Mouse (Mus musculus) liver, adult 2 months (tissue): ENCODE results near the gene Leng1. TPM values are rescaled to one million over a fixed set of nuclear protein-coding genes. Genes with fewer than 3 reads are reported as not detected.
"Not testable (repeated sequence)": the region's sequence is repeated elsewhere in the genome, so short reads cannot be mapped to it uniquely, and the experiment has no call there.

Experiments used
- DNase-seq: peaks from one replicate; pipeline ENCODE4 v3.0.0-alpha.2; 2011; ENCODE audit warnings: low read depth, low spot score; ENCODE audit errors: extremely low read depth
- H3K27ac ChIP-seq: fragments of 200-500 bp; replicated peaks from 2 replicates; pipeline ENCODE4 v1.5.1; 2012; ENCODE audit warnings: low read depth, mild to moderate bottlenecking, control low read depth, inconsistent platforms, low read length; ENCODE audit not compliant: insufficient read depth
- H3K27me3 ChIP-seq: fragments of 200-500 bp; 2 replicates; pipeline ENCODE4 v1.6.1; 2012; ENCODE audit warnings: mild to moderate bottlenecking, moderate library complexity, low read length, inconsistent platforms; ENCODE audit not compliant: control insufficient read depth, insufficient read depth
- H3K36me3 ChIP-seq: fragments of 200-500 bp; 2 replicates; pipeline ENCODE4 v1.6.1; 2012; ENCODE audit warnings: low read length, inconsistent platforms; ENCODE audit not compliant: control insufficient read depth, insufficient read depth
- H3K4me1 ChIP-seq: fragments of 200-500 bp; 2 replicates; pipeline ENCODE4 v1.6.1; 2011; ENCODE audit warnings: low read length; ENCODE audit not compliant: control insufficient read depth, insufficient read depth
- H3K4me3 ChIP-seq: fragments of 200-500 bp; 2 replicates; pipeline ENCODE4 v1.5.1; 2011; ENCODE audit warnings: low read depth, mild to moderate bottlenecking, control low read depth, low read length, moderate library complexity; ENCODE audit not compliant: insufficient read depth
- H3K79me2 ChIP-seq: fragments of 200-500 bp; 2 replicates; pipeline ENCODE4 v1.6.1; 2012; ENCODE audit warnings: inconsistent platforms, mild to moderate bottlenecking, low read length, moderate library complexity; ENCODE audit not compliant: control insufficient read depth, insufficient read depth
- H3K9ac ChIP-seq: fragments of 200-500 bp; 2 replicates; pipeline ENCODE4 v1.6.1; 2012; ENCODE audit warnings: low read depth, mild to moderate bottlenecking, control low read depth, inconsistent platforms, low read length
- CTCF ChIP-seq: fragments of 200-500 bp; IDR thresholded peaks from 2 replicates; pipeline ENCODE4 v1.5.1; 2011; ENCODE audit warnings: low read depth, low read length, control low read depth
- POLR2A ChIP-seq: fragments of 200-500 bp; IDR thresholded peaks from 2 replicates; pipeline ENCODE4 v1.6.1; 2011; ENCODE audit warnings: low read length, control low read depth; ENCODE audit not compliant: insufficient read depth; ENCODE audit errors: extremely low read depth
- WGBS: fragments of 180-500 bp; shearing (Covaris S2); methylation state at CpG from one replicate; pipeline ENCODE4 v1.1.7; 2018; 5-methylcytosine and 5-hydroxymethylcytosine counted together
- polyA plus RNA-seq: library from polyadenylated mRNA; depleted of rRNA; stranded (reverse); fragments of >200 nt; gene quantifications from 2 replicates; pipeline ENCODE4 v1.2.3, GENCODE M21; 2012
- total RNA-seq: library from RNA; depleted of rRNA; stranded (reverse); fragments of >200 nt; gene quantifications from 2 replicates; pipeline ENCODE4 v1.2.3, GENCODE M21; 2014

Gene Leng1
- total and polyA plus RNA-seq, 2 experiments, result 3.6 to 5.3 TPM

- H3K36me3 ChIP-seq, result peaks cover 25% of the 10 kb centered on the region
- no peaks in the 10 kb centered on the region for H3K27me3 ChIP-seq
- peak within 1 kb of the TSS; percentile 62 for H3K4me3 ChIP-seq
- peak; percentile 78; the same call in 1 of the 2 replicates for TF ChIP-seq POLR2A
- TF ChIP-seq CTCF, result peak; percentile 31
- WGBS, result under 1% methylated on average over 42 of the region's 42 CpGs
- H3K79me2 ChIP-seq, result no peaks in the 10 kb centered on the region; the same call in 1 of the 2 replicates
- DNase-seq, result peak; percentile 93
- H3K4me1 ChIP-seq, result peaks cover 2% of the 10 kb centered on the region; the same call in 1 of the 2 replicates
- peak within 1 kb of the TSS; percentile 68 for H3K27ac ChIP-seq
- H3K9ac ChIP-seq, result peak within 1 kb of the TSS; percentile 75
Observed at GRCm38 (mm10) chr7:3703879-3704441, 38.3 kb upstream of the Leng1 start, which contains the start of gene Rps9. Rps9 (plus strand) TSS chr7:3703993.

DNA sequence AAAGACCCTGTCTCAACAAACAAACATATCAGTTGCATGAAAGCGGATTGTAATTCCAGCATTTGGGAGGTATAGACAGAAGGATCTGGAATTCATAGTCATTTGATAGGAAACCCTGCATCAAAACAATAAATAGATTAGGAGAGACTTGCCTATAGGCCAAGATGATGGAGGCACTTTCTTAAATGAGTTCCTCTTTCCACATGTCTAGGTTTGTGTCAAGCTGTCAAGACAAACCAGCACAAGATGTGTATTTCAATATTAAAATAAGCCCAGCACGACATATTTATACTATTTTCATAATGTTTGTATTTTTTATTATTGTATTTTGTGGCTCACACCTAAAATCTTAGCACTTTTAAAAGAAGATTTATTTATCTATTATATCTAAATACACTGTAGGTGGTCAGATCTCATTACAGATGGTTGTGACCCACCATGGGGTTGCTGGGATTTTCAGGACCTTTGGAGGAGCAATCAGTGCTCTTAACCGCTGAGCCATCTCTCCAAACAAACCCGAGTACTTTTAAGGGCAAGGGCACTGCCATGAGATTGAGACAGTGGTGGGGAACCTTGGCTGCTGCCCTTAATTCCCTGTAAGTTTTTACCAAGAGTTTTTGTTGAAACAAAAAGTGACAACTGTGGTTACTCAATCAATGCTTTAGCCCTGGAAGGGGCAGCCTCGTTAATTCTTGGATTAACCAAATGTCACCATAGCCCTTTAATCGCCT, 37.7 kb upstream of the Leng1 start:
- H3K79me2 ChIP-seq, result no peaks in the 10 kb centered on the region; the same call in 1 of the 2 replicates
- H3K36me3 ChIP-seq, result peaks cover 29% of the 10 kb centered on the region
- H3K27me3 ChIP-seq, result no peaks in the 10 kb centered on the region
- no peak for DNase-seq
- peak overlapping the region; percentile 6 for H3K4me3 ChIP-seq
- peak overlapping the region; percentile 29 for H3K27ac ChIP-seq
- H3K9ac ChIP-seq, result no peak overlapping the region
- peaks cover 2% of the 10 kb centered on the region; the same call in 1 of the 2 replicates for H3K4me1 ChIP-seq
- 19% methylated on average over 6 of the region's 6 CpGs for WGBS
- TF ChIP-seq CTCF (no peak), POLR2A (no peak)

- Histone ChIP-seq H3K4me1 (no peaks in the 10 kb centered on the region), H3K4me3 (no peak overlapping the region), H3K79me2 (no peaks in the 10 kb centered on the region), H3K36me3 (peaks cover 14% of the 10 kb centered on the region; the same call in 1 of the 2 replicates), H3K27me3 (no peaks in the 10 kb centered on the region), H3K9ac (no peak overlapping the region), H3K27ac (no peak overlapping the region)
- TF ChIP-seq POLR2A (no peak), CTCF (no peak)
- 96% methylated on average over 6 of the region's 6 CpGs for WGBS
- DNase-seq, result no peak
Observed at GRCm38 (mm10) chr7:3698471-3698870, 32.8 kb upstream of the Leng1 start.

GRCm38 (mm10) chr7:3694949-3695305, 29.3 kb upstream of the Leng1 start:
- DNase-seq, H3K79me2 ChIP-seq, H3K27me3 ChIP-seq, H3K4me1 ChIP-seq: not testable (repeated sequence)
- Histone ChIP-seq H3K9ac (peak overlapping the region; percentile 81), H3K27ac (peak overlapping the region; percentile 32; the same call in 1 of the 2 replicates), H3K4me3 (peak overlapping the region; percentile 93), H3K36me3 (peaks cover 13% of the 10 kb centered on the region; the same call in 1 of the 2 replicates)
- 10% methylated on average over 9 of the region's 9 CpGs for WGBS

DNA sequence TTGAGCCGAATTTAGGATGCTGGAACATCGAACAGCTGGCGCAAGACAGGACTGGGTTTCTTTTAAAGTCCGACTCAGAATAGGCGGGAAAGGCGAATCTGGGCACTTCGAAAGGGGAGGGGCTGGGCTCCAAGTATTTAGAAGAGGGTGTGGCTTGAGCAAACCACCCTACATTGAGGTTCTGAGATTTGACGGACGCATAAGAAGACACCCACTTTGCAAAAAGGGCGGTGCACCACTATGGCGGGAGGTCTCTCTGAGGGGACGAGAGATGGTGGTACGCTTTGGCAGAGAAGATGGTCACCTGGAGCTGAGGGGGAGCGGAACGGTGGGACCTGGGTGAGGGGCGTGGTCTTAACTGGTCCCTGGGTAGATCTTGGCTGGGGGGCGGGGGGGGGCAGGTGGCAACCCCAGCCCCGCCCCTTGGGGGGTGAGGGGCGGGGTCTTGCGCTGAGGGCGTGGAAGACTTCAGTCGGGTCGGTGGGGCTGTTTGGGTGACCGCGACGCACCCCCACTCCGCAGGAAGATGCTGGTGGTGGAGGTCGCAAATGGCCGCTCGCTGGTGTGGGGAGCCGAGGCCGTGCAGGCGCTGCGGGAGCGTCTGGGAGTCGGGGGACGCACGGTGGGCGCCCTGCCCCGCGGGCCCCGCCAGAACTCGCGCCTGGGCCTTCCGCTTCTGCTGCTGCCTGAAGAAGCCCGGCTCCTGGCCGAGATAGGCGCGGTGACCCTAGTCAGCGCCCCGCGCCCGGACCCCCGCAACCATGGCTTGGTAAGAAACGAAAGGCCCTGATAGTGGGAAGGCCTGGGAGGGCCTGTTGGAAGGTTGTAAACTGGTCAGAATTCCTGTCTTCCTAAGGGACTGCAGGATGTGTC, 28.7 kb upstream of the Leng1 start:
- TF ChIP-seq CTCF (no peak), POLR2A (no peak)
- peaks cover 7% of the 10 kb centered on the region; the same call in 1 of the 2 replicates for H3K4me1 ChIP-seq
- 2% methylated on average over 54 of the region's 55 CpGs for WGBS

More for the DNA sequence above, 28.7 kb upstream of the Leng1 start:
- peaks cover 13% of the 10 kb centered on the region; the same call in 1 of the 2 replicates for H3K36me3 ChIP-seq
- no peaks in the 10 kb centered on the region for H3K27me3 ChIP-seq
- H3K79me2 ChIP-seq, result peaks cover 5% of the 10 kb centered on the region; the same call in 1 of the 2 replicates
- H3K4me3 ChIP-seq, result peak overlapping the region; percentile 93
- H3K9ac ChIP-seq, result peak overlapping the region; percentile 81
- H3K27ac ChIP-seq, result peak overlapping the region; percentile 74
- peak; percentile 90 for DNase-seq
